Mouse (Mus musculus) right cerebral cortex, adult 2 months (tissue): ENCODE results near the gene Selenoo.

ENCODE experiments used
- DNase-seq, 2 experiments: peaks; one replicate each; pipeline ENCODE4 v3.0.0; 2021 to 2022; ENCODE audit warnings: low spot score in 2 of 2

Gene Selenoo

GRCm38 (mm10) chr15:89148496-89149270, 59.8 kb downstream of the Selenoo start:
- peak in 1 of 2 experiments; percentile 45 for DNase-seq

GRCm38 (mm10) chr15:89149271-89150040, 60.6 kb downstream of the Selenoo start, which contains the start of gene Mapk11:
Mapk11 (minus strand) TSS chr15:89149628.
- DNase-seq: peak in 1 of 2 experiments; percentile 62
